ENCODE assay signal across 13 mouse cellular contexts in genomic region chr7:100964242-100964641, GRCm38 (mm10). TPM values are rescaled to one million over a fixed set of nuclear protein-coding genes. Genes with fewer than 3 reads are reported as not detected.
DNase-seq lines count a peak whose midpoint lies in the region; ATAC-seq lines count a peak whose summit lies in the region.
"Had no signal": no experiment of that assay in that cellular context is flagged by ENCODE, and none has a peak within 500 bp of the region (broad histone marks: within the 10 kb centered on the region; RNA-seq: fewer than 3 reads in every experiment).

No protein-coding gene starts in this region.

- H3K4me2 ChIP-seq in embryonic facial prominence, embryonic 12.5 days (replicated peaks) = no peak overlapping the region

- DNase-seq in heart, embryonic 10.5 days (ENCODE audit: low spot score) = no peak
- no peak for DNase-seq in heart, postnatal 36 days
- peak; percentile 60 for DNase-seq in 3134 (ENCODE audit: extremely low read depth, insufficient read length, low spot score)
- peak; percentile 47 to 56 for DNase-seq in lung, postnatal 4 days
- no peak for DNase-seq in right cerebral cortex, adult 2 months (ENCODE audit: low spot score in 2 of 2)
- DNase-seq in embryo, embryonic 10.5 days (ENCODE audit: low spot score) = no peak
- DNase-seq in cerebellum, adult 11-12 months = no peak
- DNase-seq: cerebellum, adult 18-20 months; right cerebral cortex, adult 18-20 months; thymus, adult 18-20 months had no signal

- peaks cover 56% of the 10 kb centered on the region for H3K27me3 ChIP-seq in heart, embryonic 10.5 days (ENCODE audit: insufficient read depth, poor library complexity, severe bottlenecking)
- no peaks in the 10 kb centered on the region for H3K27me3 ChIP-seq in embryonic facial prominence, embryonic 12.5 days

- no peaks in the 10 kb centered on the region for H3K36me3 ChIP-seq in heart, embryonic 10.5 days
- no peaks in the 10 kb centered on the region for H3K36me3 ChIP-seq in embryonic facial prominence, embryonic 12.5 days

- no peak overlapping the region for H3K9ac ChIP-seq in embryonic facial prominence, embryonic 12.5 days

- no peak for ATAC-seq in embryonic facial prominence, embryonic 12.5 days (ENCODE audit: insufficient number of reproducible peaks, insufficient read depth, low FRiP score, low TSS enrichment)

- 68% methylated on average over 6 of the region's 6 CpGs for WGBS in heart, embryonic 10.5 days
- 74% methylated on average over 6 of the region's 6 CpGs for WGBS in embryonic facial prominence, embryonic 12.5 days

- no peaks in the 10 kb centered on the region for H3K9me3 ChIP-seq in heart, embryonic 10.5 days
- no peaks in the 10 kb centered on the region for H3K9me3 ChIP-seq in embryonic facial prominence, embryonic 12.5 days

- intact Hi-C loops in heart, postnatal 36 days (cut with DNase I) = loop anchor here (2.0 kb wide), 1 partner anchor 55 kb away; no protein-coding TSS in a partner anchor

- no peak overlapping the region for H3K4me3 ChIP-seq in heart, embryonic 10.5 days
- H3K4me3 ChIP-seq in embryonic facial prominence, embryonic 12.5 days = no peak overlapping the region
- H3K4me3 ChIP-seq: erythroblast, embryonic 14.5 days had no signal

- H3K27ac ChIP-seq in heart, embryonic 10.5 days = 0 out of 2 replicates have a peak overlapping the region, but pooled peaks have one; percentile 13
- 0 out of 2 replicates have a peak overlapping the region, but pooled peaks have one; percentile 36 for H3K27ac ChIP-seq in embryonic facial prominence, embryonic 12.5 days
- H3K27ac ChIP-seq: hindbrain, postnatal 0 days had no signal

- peaks cover 10% of the 10 kb centered on the region; the same call in 1 of the 2 replicates for H3K4me1 ChIP-seq in heart, embryonic 10.5 days
- H3K4me1 ChIP-seq in embryonic facial prominence, embryonic 12.5 days = no peaks in the 10 kb centered on the region

RNA-seq across cellular contexts. Expression of gene P2ry6, which starts 10.2 kb away (rescaled TPM):
- 0.97 and 1.2 TPM in 2 replicates for polyA plus RNA-seq in heart, embryonic 10.5 days (2016; fragmentation: Nextera tagmentation; extraction: Ambion mirVana)
- 1 to 10 TPM; 4.3 to 4.7 TPM for total RNA-seq in heart, postnatal 36 days (2021)
- 2.7 and 3.6 TPM in 2 replicates for polyA plus RNA-seq in embryonic facial prominence, embryonic 12.5 days (2016; fragmentation: Nextera tagmentation; extraction: Ambion mirVana)

RNA-seq across cellular contexts. Expression of gene Arhgef17, which starts 32.3 kb away (rescaled TPM):
- polyA plus RNA-seq in heart, embryonic 10.5 days (2016; fragmentation: Nextera tagmentation; extraction: Ambion mirVana) = 7.9 and 10.1 TPM in 2 replicates
- 10 to 100 TPM; 24.3 to 29.9 TPM for total RNA-seq in heart, postnatal 36 days (2021)
- polyA plus RNA-seq in embryonic facial prominence, embryonic 12.5 days (2016; fragmentation: Nextera tagmentation; extraction: Ambion mirVana) = 11.0 and 11.1 TPM in 2 replicates

RNA-seq across cellular contexts. Expression of gene P2ry2, which starts 48.4 kb away (rescaled TPM):
- 1.0 and 1.1 TPM in 2 replicates for polyA plus RNA-seq in heart, embryonic 10.5 days (2016; fragmentation: Nextera tagmentation; extraction: Ambion mirVana)
- 10 to 100 TPM; 19.6 to 28.4 TPM for total RNA-seq in heart, postnatal 36 days (2021)
- polyA plus RNA-seq in embryonic facial prominence, embryonic 12.5 days (2016; fragmentation: Nextera tagmentation; extraction: Ambion mirVana) = 0.83 and 1.2 TPM in 2 replicates

Comparison
In these comparisons a context has a peak if more than half of its experiments do, and no peak if none do; other contexts are left out.
1. DNase-seq: peak in 3134 (single experiment) and lung, postnatal 4 days (2 of 2); none in heart, embryonic 10.5 days (single experiment), heart, postnatal 36 days (0 of 2), right cerebral cortex, adult 2 months (0 of 2), embryo, embryonic 10.5 days (single experiment) and cerebellum, adult 11-12 months (single experiment).